Mouse (Mus musculus) lung, embryonic 14.5 days (tissue): ENCODE data around the gene Fancd2. TPM values are rescaled to one million over a fixed set of nuclear protein-coding genes. Genes with fewer than 3 reads are reported as not detected.

ENCODE experiments used
- ATAC-seq: fragments of 200-750 bp; cut with Nextera tagmentation; 2 replicates; pipeline ENCODE4 v1.8.0; 2017; ENCODE audit warnings: mild to moderate bottlenecking, moderate TSS enrichment, moderate library complexity; ENCODE audit not compliant: insufficient read depth
- DNase-seq: peaks from one replicate; pipeline ENCODE4 v3.0.0-alpha.2; 2015
- H3K27ac ChIP-seq: fragments of 300-500 bp; sonication (generic); 2 replicates; pipeline ENCODE4 v1.5.1; 2014; ENCODE audit warnings: low read depth, mild to moderate bottlenecking, moderate library complexity
- H3K27me3 ChIP-seq: fragments of 300-500 bp; sonication (generic); 2 replicates; pipeline ENCODE4 v1.6.1; 2014; ENCODE audit warnings: low read length, control low read depth; ENCODE audit not compliant: insufficient read depth
- H3K36me3 ChIP-seq: fragments of 300-500 bp; sonication (generic); 2 replicates; pipeline ENCODE4 v1.6.1; 2014; ENCODE audit warnings: control low read depth; ENCODE audit not compliant: insufficient read depth
- H3K4me1 ChIP-seq: fragments of 300-500 bp; sonication (generic); 2 replicates; pipeline ENCODE4 v1.6.1; 2014; ENCODE audit warnings: antibody characterized with exemption, control low read depth; ENCODE audit not compliant: insufficient read depth
- H3K4me2 ChIP-seq: fragments of 300-500 bp; sonication (generic); 2 replicates; pipeline ENCODE4 v1.6.1; 2014; ENCODE audit warnings: mild to moderate bottlenecking
- H3K4me3 ChIP-seq: fragments of 300-500 bp; sonication (generic); 2 replicates; pipeline ENCODE4 v1.5.1; 2014; ENCODE audit warnings: low read depth, low read length
- H3K9ac ChIP-seq: fragments of 300-500 bp; sonication (generic); 2 replicates; pipeline ENCODE4 v1.6.1; 2014
- H3K9me3 ChIP-seq: fragments of 300-500 bp; sonication (generic); 2 replicates; pipeline ENCODE4 v1.6.1; 2016; ENCODE audit warnings: low read depth, low read length, control low read depth
- CTCF ChIP-seq: IDR thresholded peaks from 2 replicates; pipeline ENCODE4 v1.5.1; 2016; ENCODE audit warnings: antibody characterized with exemption, low read depth
- WGBS: fragments of 180-500 bp; shearing (Covaris S2); extraction: QIAGEN DNeasy Blood & Tissue Kit; methylation state at CpG from one replicate; pipeline ENCODE4 v1.1.7; 2014; 5-methylcytosine and 5-hydroxymethylcytosine counted together
- polyA plus RNA-seq: library from polyadenylated mRNA; unstranded; fragments of >200 nt; fragmentation: Nextera tagmentation; extraction: Ambion mirVana; gene quantifications from 2 replicates; pipeline ENCODE4 v1.2.1, GENCODE M21; 2014

Fancd2 gene
- polyA plus RNA-seq, 1 experiment from 2014 or later = 15.7 TPM

DNA sequence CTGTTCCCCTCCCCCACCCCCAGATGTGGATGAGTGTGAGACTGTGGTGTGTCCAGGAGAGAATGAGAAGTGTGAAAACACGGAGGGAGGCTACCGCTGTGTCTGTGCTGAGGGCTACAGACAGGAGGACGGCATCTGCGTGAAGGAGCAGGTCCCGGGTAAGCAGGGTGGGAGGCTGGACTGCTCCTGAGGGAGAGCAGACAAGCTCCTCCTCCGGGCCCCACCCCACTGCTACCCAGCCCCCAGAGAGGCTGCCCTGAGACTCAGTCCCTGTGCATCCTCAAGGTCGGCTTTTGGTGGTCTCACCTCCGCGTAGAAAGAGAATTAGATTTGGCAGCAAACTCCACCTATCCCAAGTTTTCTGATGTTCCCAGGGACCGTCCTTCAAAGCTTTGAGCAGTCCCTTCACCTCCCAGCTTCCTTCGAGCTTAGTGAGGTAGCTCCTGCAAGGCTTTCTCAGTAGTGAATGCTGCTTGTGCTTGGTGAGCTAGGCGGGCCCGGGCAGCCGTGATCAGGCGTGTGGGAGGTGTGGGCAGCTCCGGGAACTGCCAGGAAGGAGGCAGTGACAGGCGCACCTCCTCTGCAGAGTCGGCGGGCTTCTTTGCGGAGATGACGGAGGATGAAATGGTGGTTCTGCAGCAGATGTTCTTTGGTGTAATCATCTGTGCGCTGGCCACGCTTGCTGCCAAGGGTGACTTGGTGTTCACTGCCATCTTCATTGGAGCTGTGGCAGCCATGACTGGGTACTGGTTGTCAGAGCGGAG lies 39.2 kb upstream of the Fancd2 start:
- H3K4me3 ChIP-seq = no peak overlapping the region
- no peak overlapping the region for H3K27ac ChIP-seq
- DNase-seq (no peak), ATAC-seq (no peak)
- no peaks in the 10 kb centered on the region for H3K9me3 ChIP-seq
- no peak overlapping the region for H3K4me2 ChIP-seq
- 0 out of 2 replicates have a peak, but pooled peaks cover 3% of the 10 kb centered on the region for H3K36me3 ChIP-seq
- peaks cover 20% of the 10 kb centered on the region for H3K27me3 ChIP-seq
- no peak for TF ChIP-seq CTCF
- H3K9ac ChIP-seq = no peak overlapping the region
- no peaks in the 10 kb centered on the region for H3K4me1 ChIP-seq
- 68% methylated on average over 24 of the region's 24 CpGs for WGBS

DNA sequence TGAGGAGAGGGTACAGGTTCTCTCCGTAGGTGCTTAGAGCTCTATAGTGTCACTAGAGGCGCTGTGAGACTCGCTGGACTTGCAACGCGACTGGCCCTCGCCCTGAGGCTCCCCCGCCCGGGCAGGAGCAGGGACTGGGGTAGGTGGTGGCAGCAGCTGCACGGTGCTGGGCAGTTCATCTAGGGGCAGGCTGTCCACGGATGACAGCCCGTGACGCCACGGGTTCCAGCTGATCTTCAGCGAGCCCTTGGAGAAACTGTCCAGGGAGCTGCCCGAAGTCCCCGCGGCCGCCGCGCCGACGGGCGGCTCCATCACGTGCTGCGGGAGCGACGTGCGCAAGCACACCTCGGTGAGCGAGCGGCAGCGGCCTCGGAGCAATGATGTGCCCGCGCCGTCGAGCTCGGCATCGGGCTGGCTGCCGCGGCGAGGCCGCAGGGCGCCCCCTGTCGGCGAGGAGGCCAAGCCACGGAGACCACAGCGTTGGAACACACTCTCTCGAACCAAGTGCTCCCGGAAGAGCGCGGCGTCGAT lies 37.2 kb upstream of the Fancd2 start:
- TF ChIP-seq CTCF = peak; percentile 63
- Histone ChIP-seq H3K36me3 (no peaks in the 10 kb centered on the region), H3K4me1 (no peaks in the 10 kb centered on the region), H3K9ac (peak overlapping the region; percentile 41), H3K4me3 (peak overlapping the region; percentile 44), H3K27me3 (peaks cover 20% of the 10 kb centered on the region), H3K9me3 (no peaks in the 10 kb centered on the region), H3K27ac (no peak overlapping the region), H3K4me2 (peak overlapping the region; percentile 70)
- ATAC-seq (peak; percentile 87), DNase-seq (peak; percentile 82)
- under 1% methylated on average over 54 of the region's 54 CpGs for WGBS

DNA sequence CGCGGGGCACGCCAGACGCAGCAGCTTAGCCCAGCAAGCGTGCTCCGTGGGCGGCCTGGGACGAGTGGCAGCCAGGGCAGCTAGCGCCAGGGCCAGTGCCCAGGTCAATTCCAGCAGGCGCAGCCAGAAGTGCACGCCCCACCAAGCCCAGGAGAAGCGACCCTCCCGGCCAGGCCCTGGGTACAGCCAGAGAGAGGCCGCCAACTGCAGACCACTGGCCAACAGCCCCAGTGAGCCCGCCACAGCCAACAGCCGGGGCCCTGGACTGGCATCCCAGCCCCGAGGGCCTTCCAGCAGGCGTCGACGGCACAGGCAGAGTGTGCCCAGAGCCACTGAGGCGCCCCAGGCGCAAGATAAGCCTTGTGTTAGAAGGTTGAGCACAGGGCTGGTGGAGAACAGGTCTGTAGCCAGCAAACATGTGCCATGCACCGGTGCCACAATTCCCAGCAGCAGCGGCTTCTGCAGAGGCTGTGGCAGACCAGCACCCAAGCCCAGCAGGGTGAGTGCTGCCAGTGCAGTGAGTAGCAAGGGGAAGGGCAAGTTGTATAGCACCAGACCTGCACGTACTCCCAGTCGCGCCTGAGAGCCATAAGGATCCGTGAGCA lies 36.3 kb upstream of the Fancd2 start:
- DNase-seq (no peak), ATAC-seq (peak; percentile 4; the same call in 1 of the 2 replicates)
- Histone ChIP-seq H3K36me3 (no peaks in the 10 kb centered on the region), H3K4me2 (peak overlapping the region; percentile 70), H3K9me3 (no peaks in the 10 kb centered on the region), H3K9ac (no peak overlapping the region), H3K27me3 (peaks cover 22% of the 10 kb centered on the region), H3K27ac (no peak overlapping the region), H3K4me3 (peak overlapping the region; percentile 44), H3K4me1 (no peaks in the 10 kb centered on the region)
- no peak for TF ChIP-seq CTCF
- WGBS = 34% methylated on average over 28 of the region's 28 CpGs

DNA sequence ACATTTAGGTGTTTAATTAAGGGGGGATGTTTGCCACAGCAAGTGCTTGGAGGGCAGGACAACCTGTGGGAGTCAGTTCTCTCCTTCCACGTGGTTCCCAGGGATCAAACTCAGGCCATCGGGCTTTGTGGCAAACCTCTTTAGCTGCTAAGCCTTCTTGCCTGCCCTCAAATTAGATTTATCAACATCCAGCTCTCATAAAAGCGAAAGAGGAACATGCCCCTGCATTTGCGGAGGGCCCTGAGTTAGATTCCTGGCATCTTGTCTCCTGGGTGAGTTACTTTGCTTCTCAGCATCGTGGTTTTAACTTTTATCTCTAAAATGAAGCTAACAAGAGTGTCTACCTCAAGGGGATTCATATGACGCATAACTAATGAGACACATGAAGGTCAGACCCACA lies 32.1 kb upstream of the Fancd2 start:
- no peaks in the 10 kb centered on the region for H3K9me3 ChIP-seq
- TF ChIP-seq CTCF = no peak
- no peak overlapping the region for H3K4me3 ChIP-seq
- ATAC-seq = no peak
- no peak overlapping the region for H3K4me2 ChIP-seq
- DNase-seq = no peak
- WGBS = 70% methylated on average over 6 of the region's 6 CpGs
- no peaks in the 10 kb centered on the region for H3K36me3 ChIP-seq
- H3K27me3 ChIP-seq = peaks cover 45% of the 10 kb centered on the region
- H3K27ac ChIP-seq = no peak overlapping the region
- no peak overlapping the region for H3K9ac ChIP-seq
- no peaks in the 10 kb centered on the region for H3K4me1 ChIP-seq

DNA sequence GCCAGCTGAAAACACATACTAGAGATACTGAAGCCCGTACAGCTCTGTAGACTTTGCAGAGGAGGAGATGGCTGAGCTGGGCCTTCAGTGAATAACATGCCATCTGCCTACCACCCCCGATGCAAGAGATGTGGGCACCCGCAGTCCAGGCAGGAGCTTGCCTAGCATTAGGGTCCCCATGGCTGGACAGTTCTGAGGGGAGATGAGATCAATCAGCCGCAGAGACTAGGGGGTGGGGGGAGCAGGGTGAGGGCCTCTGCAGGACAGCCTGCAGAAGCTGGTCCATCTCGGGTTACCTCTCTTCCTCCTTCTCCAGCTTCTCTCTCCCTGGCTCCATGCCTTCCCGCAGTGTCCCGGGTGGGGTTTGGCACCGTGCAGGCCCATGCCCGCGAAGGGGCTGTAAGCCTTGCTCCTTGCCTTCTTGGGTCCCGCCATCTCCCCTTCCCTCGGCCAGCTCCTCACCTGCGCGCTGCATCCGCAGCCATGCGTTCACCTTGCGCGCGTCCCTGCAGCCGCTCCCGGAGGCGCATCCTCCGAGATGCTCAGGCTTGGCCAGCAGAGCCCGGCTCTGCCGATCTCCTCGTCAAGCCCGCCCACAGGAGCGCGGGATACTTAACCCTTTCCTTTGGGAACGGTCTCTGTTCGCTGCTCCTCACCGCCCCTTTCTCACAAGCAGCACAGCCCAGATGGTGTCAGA lies 29.9 kb upstream of the Fancd2 start, which contains the start of gene Prrt3:
Gene Prrt3 (minus strand): TSS at position 544 of the 697 bp plus-strand sequence.
- peak within 1 kb of the TSS; percentile 46 for H3K9ac ChIP-seq
- peaks cover 26% of the 10 kb centered on the region for H3K27me3 ChIP-seq
- 3% methylated on average over 32 of the region's 32 CpGs for WGBS
- no peaks in the 10 kb centered on the region for H3K4me1 ChIP-seq
- peak within 1 kb of the TSS; percentile 60 for H3K4me2 ChIP-seq
- H3K36me3 ChIP-seq = no peaks in the 10 kb centered on the region
- TF ChIP-seq CTCF = no peak
- ATAC-seq = 0 out of 2 replicates have a peak, but pooled peaks have one; percentile 21
- peak; percentile 25 for DNase-seq
- H3K27ac ChIP-seq = no peak within 1 kb of the TSS
- H3K9me3 ChIP-seq = no peaks in the 10 kb centered on the region
- peak within 1 kb of the TSS; percentile 32 for H3K4me3 ChIP-seq

DNA sequence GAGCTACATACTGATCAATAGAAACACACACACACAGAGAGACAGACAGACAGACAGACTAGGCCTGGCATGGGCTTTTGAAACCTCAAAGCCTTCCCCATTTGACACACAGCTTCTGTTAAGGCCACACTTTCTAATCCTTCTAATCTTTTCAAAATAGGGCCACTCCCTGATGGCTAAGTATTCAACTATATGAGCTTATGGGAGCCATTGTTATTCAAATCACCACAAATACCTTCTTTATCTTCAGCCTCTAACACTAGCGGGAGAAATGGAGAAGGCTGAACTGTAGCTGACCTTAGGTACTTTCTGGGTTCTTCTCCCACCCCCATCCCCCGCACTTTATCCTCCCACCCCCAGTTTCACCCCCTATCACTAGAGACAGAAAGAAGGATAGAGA lies 28.7 kb upstream of the Fancd2 start:
- DNase-seq (no peak), ATAC-seq (no peak)
- Histone ChIP-seq H3K27me3 (peaks cover 26% of the 10 kb centered on the region), H3K27ac (no peak overlapping the region), H3K4me1 (no peaks in the 10 kb centered on the region), H3K9me3 (no peaks in the 10 kb centered on the region), H3K36me3 (no peaks in the 10 kb centered on the region), H3K4me2 (no peak overlapping the region), H3K4me3 (no peak overlapping the region), H3K9ac (no peak overlapping the region)
- WGBS = 75% methylated on average over 2 of the region's 2 CpGs
- no peak for TF ChIP-seq CTCF
